Mouse (Mus musculus) stomach, embryonic 16.5 days (tissue): ENCODE measurements around the gene Mup5. TPM values are rescaled to one million over a fixed set of nuclear protein-coding genes. Genes with fewer than 3 reads are reported as not detected.
"Not testable (repeated sequence)": the region's sequence is repeated elsewhere in the genome, so short reads cannot be mapped to it uniquely, and the experiment has no call there.

Experiments used
- ATAC-seq: fragments of 200-750 bp; cut with Nextera tagmentation; 2 replicates; pipeline ENCODE4 v1.8.0; 2017; ENCODE audit warnings: moderate number of reproducible peaks, moderate TSS enrichment; ENCODE audit not compliant: insufficient read depth, low FRiP score
- H3K27ac ChIP-seq: fragments of 300-500 bp; sonication (generic); 2 replicates; pipeline ENCODE4 v1.5.1; 2014; ENCODE audit warnings: low read length
- H3K27me3 ChIP-seq: fragments of 300-500 bp; sonication (generic); 2 replicates; pipeline ENCODE4 v1.6.1; 2014; ENCODE audit warnings: low read length, control low read depth, mixed read lengths; ENCODE audit not compliant: control insufficient read depth, insufficient read depth
- H3K36me3 ChIP-seq: fragments of 300-500 bp; sonication (generic); 2 replicates; pipeline ENCODE4 v1.6.1; 2014; ENCODE audit warnings: low read length; ENCODE audit not compliant: control insufficient read depth, insufficient read depth
- H3K4me1 ChIP-seq: fragments of 300-500 bp; sonication (generic); 2 replicates; pipeline ENCODE4 v1.6.1; 2014; ENCODE audit warnings: low read length, control low read depth, mixed read lengths; ENCODE audit not compliant: control insufficient read depth, insufficient read depth
- H3K4me2 ChIP-seq: fragments of 300-500 bp; sonication (generic); 2 replicates; pipeline ENCODE4 v1.6.1; 2014; ENCODE audit warnings: low read depth, low read length, mixed read lengths
- H3K4me3 ChIP-seq: fragments of 300-500 bp; sonication (generic); replicated peaks from 2 replicates; pipeline ENCODE4 v1.5.1; 2014; ENCODE audit warnings: mild to moderate bottlenecking, low read length
- H3K9ac ChIP-seq: fragments of 300-500 bp; sonication (generic); 2 replicates; pipeline ENCODE4 v1.6.1; 2014; ENCODE audit warnings: low read length
- H3K9me3 ChIP-seq: fragments of 300-500 bp; sonication (generic); replicated peaks from 2 replicates; pipeline ENCODE4 v1.6.1; 2016; ENCODE audit warnings: low read length, control low read depth; ENCODE audit not compliant: control insufficient read depth
- WGBS: fragments of 180-500 bp; shearing (Covaris S2); extraction: QIAGEN DNeasy Blood & Tissue Kit; methylation state at CpG from one replicate; pipeline ENCODE4 v1.1.7; 2014; 5-methylcytosine and 5-hydroxymethylcytosine counted together
- polyA plus RNA-seq: library from polyadenylated mRNA; unstranded; fragments of >200 nt; fragmentation: Nextera tagmentation; extraction: Ambion mirVana; gene quantifications from 2 replicates; pipeline ENCODE4 v1.2.1, GENCODE M21; 2015

Gene Mup5
- polyA plus RNA-seq, 1 experiment from 2014 or later: not detected

- H3K27me3 ChIP-seq: no peaks in the 10 kb centered on the region
- 19% methylated on average over 2 of the region's 2 CpGs for WGBS
- no peak overlapping the region for H3K4me3 ChIP-seq
- H3K9ac ChIP-seq: no peak overlapping the region
- H3K27ac ChIP-seq: no peak overlapping the region
- H3K9me3 ChIP-seq: no peaks in the 10 kb centered on the region
- no peak overlapping the region for H3K4me2 ChIP-seq
- no peak; the same call in 1 of the 2 replicates for ATAC-seq
- H3K36me3 ChIP-seq: no peaks in the 10 kb centered on the region
- no peaks in the 10 kb centered on the region for H3K4me1 ChIP-seq
Observed at GRCm38 (mm10) chr4:61815602-61816001, 19.4 kb downstream of the Mup5 start.

GRCm38 (mm10) chr4:61813435-61813834 is 21.6 kb downstream of the Mup5 start:
- H3K27ac ChIP-seq: no peak overlapping the region
- no peak overlapping the region for H3K4me3 ChIP-seq
- H3K9ac ChIP-seq: no peak overlapping the region
- no peak overlapping the region for H3K4me2 ChIP-seq
- no peaks in the 10 kb centered on the region for H3K9me3 ChIP-seq
- no peaks in the 10 kb centered on the region for H3K4me1 ChIP-seq
- no peak for ATAC-seq
- H3K36me3 ChIP-seq: no peaks in the 10 kb centered on the region
- H3K27me3 ChIP-seq: no peaks in the 10 kb centered on the region

GRCm38 (mm10) chr4:61811193-61811592 is 23.8 kb downstream of the Mup5 start:
- H3K36me3 ChIP-seq, H3K9ac ChIP-seq, H3K4me1 ChIP-seq, H3K4me3 ChIP-seq, H3K27ac ChIP-seq, H3K9me3 ChIP-seq, H3K4me2 ChIP-seq, H3K27me3 ChIP-seq, ATAC-seq: not testable (repeated sequence)
- 22% methylated on average over 2 of the region's 2 CpGs for WGBS

- not testable (repeated sequence) for H3K9me3 ChIP-seq, H3K36me3 ChIP-seq, H3K9ac ChIP-seq, H3K27me3 ChIP-seq, ATAC-seq, H3K27ac ChIP-seq, H3K4me2 ChIP-seq, H3K4me3 ChIP-seq, H3K4me1 ChIP-seq
- WGBS: 83% methylated on average over 3 of the region's 3 CpGs
Observed at GRCm38 (mm10) chr4:61808926-61809325, 26.1 kb downstream of the Mup5 start.

GRCm38 (mm10) chr4:61789699-61790098 is 45.3 kb downstream of the Mup5 start:
- 100% methylated on average over 1 of the region's 1 CpGs for WGBS
- H3K27ac ChIP-seq, H3K4me2 ChIP-seq, H3K36me3 ChIP-seq, H3K27me3 ChIP-seq, H3K4me1 ChIP-seq, H3K9ac ChIP-seq, ATAC-seq, H3K4me3 ChIP-seq, H3K9me3 ChIP-seq: not testable (repeated sequence)

- H3K9ac ChIP-seq, H3K36me3 ChIP-seq, H3K4me1 ChIP-seq, H3K9me3 ChIP-seq, H3K27me3 ChIP-seq, ATAC-seq, H3K4me2 ChIP-seq, H3K4me3 ChIP-seq, H3K27ac ChIP-seq: not testable (repeated sequence)
- WGBS: 54% methylated on average over 1 of the region's 1 CpGs
Observed at GRCm38 (mm10) chr4:61784231-61784630, 50.8 kb downstream of the Mup5 start.

- H3K4me3 ChIP-seq, H3K9me3 ChIP-seq, H3K9ac ChIP-seq, H3K4me2 ChIP-seq, H3K27ac ChIP-seq, H3K4me1 ChIP-seq, H3K27me3 ChIP-seq, H3K36me3 ChIP-seq, ATAC-seq: not testable (repeated sequence)
- 86% methylated on average over 1 of the region's 5 CpGs for WGBS
Observed at GRCm38 (mm10) chr4:61782169-61782568, 52.9 kb downstream of the Mup5 start, which contains the start of gene Mup19. Mup19 (minus strand) TSS chr4:61782269.

Other genes starting within 250 kb of the Mup5 start
- gene Mup17, start 239.4 kb downstream of the Mup5 start, polyA plus RNA-seq: not detected in 2 replicates
- not detected in 2 replicates for gene Mup18, start 161.1 kb downstream of the Mup5 start, polyA plus RNA-seq
- gene Mup19, start 53.0 kb downstream of the Mup5 start, polyA plus RNA-seq: not detected in 2 replicates
- gene Mup20, start 218.9 kb upstream of the Mup5 start, polyA plus RNA-seq: not detected in 2 replicates